Mouse (Mus musculus) lung, embryonic 15.5 days (tissue): ENCODE measurements around the gene B4galt5. TPM values are rescaled to one million over a fixed set of nuclear protein-coding genes. Genes with fewer than 3 reads are reported as not detected.

Experiments used
- ATAC-seq: fragments of 200-750 bp; cut with Nextera tagmentation; 2 replicates; pipeline ENCODE4 v1.8.0; 2017; ENCODE audit warnings: moderate number of reproducible peaks, borderline replicate concordance; ENCODE audit not compliant: low FRiP score, low TSS enrichment; ENCODE audit errors: extremely low read depth
- H3K27ac ChIP-seq: fragments of 300-500 bp; sonication (generic); 2 replicates; pipeline ENCODE4 v1.5.1; 2015; ENCODE audit warnings: moderate library complexity, mild to moderate bottlenecking, inconsistent platforms
- H3K27me3 ChIP-seq: fragments of 300-500 bp; sonication (generic); 2 replicates; pipeline ENCODE4 v1.6.1; 2015; ENCODE audit warnings: inconsistent platforms
- H3K36me3 ChIP-seq: fragments of 300-500 bp; sonication (generic); 2 replicates; pipeline ENCODE4 v1.6.1; 2015; ENCODE audit warnings: inconsistent platforms
- H3K4me1 ChIP-seq: fragments of 300-500 bp; sonication (generic); 2 replicates; pipeline ENCODE4 v1.6.1; 2015; ENCODE audit warnings: inconsistent platforms
- H3K4me2 ChIP-seq: fragments of 300-500 bp; sonication (generic); 2 replicates; pipeline ENCODE4 v1.6.1; 2015; ENCODE audit warnings: inconsistent platforms, mild to moderate bottlenecking, moderate library complexity
- H3K4me3 ChIP-seq: fragments of 300-500 bp; sonication (generic); 2 replicates; pipeline ENCODE4 v1.5.1; 2015; ENCODE audit warnings: mild to moderate bottlenecking, inconsistent platforms
- H3K9ac ChIP-seq: fragments of 300-500 bp; sonication (generic); 2 replicates; pipeline ENCODE4 v1.6.1; 2015; ENCODE audit warnings: inconsistent platforms
- H3K9me3 ChIP-seq: fragments of 300-500 bp; sonication (generic); 2 replicates; pipeline ENCODE4 v1.6.1; 2016; ENCODE audit warnings: inconsistent platforms
- WGBS: fragments of 180-500 bp; shearing (Covaris S2); methylation state at CpG from one replicate; pipeline ENCODE4 v1.1.7; 2015; 5-methylcytosine and 5-hydroxymethylcytosine counted together
- polyA plus RNA-seq: library from polyadenylated mRNA; unstranded; fragments of >200 nt; fragmentation: Nextera tagmentation; extraction: Ambion mirVana; gene quantifications from 2 replicates; pipeline ENCODE4 v1.2.1, GENCODE M21; 2015

The B4galt5 gene
- polyA plus RNA-seq, 1 experiment from 2014 or later, result 13.6 TPM

DNA sequence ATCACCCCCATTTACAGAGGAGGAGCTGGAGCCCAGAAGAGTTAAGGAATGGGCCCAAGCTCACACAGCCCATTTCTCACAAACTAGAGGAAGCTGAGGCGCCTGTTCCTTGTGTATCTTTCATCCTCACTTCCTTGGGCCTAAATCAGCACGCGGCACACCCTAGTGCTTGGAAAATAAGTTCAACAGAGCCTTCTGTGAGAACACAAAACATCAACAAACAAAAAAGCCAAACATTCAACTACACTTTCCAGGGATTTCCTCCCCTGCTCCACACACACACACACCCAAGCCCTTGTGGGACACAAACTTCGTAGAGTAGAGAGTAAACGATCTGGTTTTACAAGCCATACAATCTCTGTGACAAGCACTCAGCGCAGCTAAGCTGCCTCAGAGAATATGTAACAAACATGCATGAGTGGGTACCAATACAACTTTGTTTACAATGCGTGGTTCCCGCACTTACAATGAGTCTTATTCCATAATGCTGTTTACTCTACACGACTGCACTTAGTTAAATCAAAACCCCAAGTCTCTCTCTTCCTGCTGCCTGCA is 5.7 kb upstream of the B4galt5 start:
- Histone ChIP-seq H3K4me3 (no peak overlapping the region), H3K4me2 (no peak overlapping the region), H3K27me3 (no peaks in the 10 kb centered on the region), H3K9ac (no peak overlapping the region), H3K27ac (no peak overlapping the region), H3K36me3 (no peaks in the 10 kb centered on the region), H3K9me3 (no peaks in the 10 kb centered on the region), H3K4me1 (peaks cover 16% of the 10 kb centered on the region)
- WGBS, result 59% methylated on average over 9 of the region's 9 CpGs
- ATAC-seq, result no peak

DNA sequence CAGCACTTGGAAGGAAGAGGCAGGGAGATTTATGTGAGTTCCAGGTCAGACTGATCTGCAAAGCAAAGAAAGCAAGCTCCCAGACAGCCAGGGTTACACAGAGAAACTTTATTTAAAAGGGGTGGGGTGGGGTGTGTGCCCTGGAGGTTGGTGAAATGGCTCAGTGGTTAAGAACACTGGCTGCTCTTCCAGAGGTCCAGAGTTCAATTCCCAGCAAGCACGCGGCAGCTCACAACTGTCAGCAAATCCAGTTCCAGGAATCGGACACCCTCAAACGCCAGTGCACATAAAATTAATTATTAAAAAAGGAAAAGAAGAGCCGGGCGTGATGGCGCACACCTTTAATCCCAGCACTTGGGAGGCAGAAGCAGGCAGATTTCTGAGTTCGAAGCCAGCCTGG is 5.1 kb upstream of the B4galt5 start:
- no peak overlapping the region for H3K27ac ChIP-seq
- H3K27me3 ChIP-seq, result no peaks in the 10 kb centered on the region
- ATAC-seq, result no peak
- H3K4me3 ChIP-seq, result no peak overlapping the region
- H3K4me1 ChIP-seq, result peaks cover 18% of the 10 kb centered on the region
- H3K36me3 ChIP-seq, result no peaks in the 10 kb centered on the region
- no peaks in the 10 kb centered on the region for H3K9me3 ChIP-seq
- no peak overlapping the region for H3K4me2 ChIP-seq
- no peak overlapping the region for H3K9ac ChIP-seq
- 87% methylated on average over 8 of the region's 8 CpGs for WGBS

DNA sequence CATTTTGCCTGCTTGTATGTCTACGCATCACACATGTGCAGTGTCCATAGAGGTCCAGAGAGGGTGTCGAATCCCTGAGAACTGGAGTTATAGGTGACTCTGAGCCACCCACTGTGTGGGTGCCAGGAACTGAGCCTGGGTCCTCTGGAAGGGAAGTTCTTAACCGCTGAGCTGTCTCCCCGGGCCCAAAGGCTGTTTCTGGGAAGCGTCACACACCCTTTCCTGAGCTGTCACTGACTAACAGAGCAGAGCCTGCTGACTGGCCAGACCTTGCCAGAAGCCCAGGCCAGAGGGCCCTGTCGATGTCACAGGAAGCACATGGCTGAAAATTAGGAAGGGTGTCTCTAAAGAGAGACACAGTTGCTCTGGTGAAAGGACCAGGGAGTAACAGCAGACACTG is 3.5 kb upstream of the B4galt5 start:
- no peak for ATAC-seq
- Histone ChIP-seq H3K36me3 (no peaks in the 10 kb centered on the region), H3K27ac (no peak overlapping the region), H3K4me1 (peaks cover 26% of the 10 kb centered on the region), H3K27me3 (no peaks in the 10 kb centered on the region), H3K4me2 (no peak overlapping the region), H3K9me3 (no peaks in the 10 kb centered on the region), H3K9ac (no peak overlapping the region), H3K4me3 (no peak overlapping the region)
- 65% methylated on average over 6 of the region's 6 CpGs for WGBS

DNA sequence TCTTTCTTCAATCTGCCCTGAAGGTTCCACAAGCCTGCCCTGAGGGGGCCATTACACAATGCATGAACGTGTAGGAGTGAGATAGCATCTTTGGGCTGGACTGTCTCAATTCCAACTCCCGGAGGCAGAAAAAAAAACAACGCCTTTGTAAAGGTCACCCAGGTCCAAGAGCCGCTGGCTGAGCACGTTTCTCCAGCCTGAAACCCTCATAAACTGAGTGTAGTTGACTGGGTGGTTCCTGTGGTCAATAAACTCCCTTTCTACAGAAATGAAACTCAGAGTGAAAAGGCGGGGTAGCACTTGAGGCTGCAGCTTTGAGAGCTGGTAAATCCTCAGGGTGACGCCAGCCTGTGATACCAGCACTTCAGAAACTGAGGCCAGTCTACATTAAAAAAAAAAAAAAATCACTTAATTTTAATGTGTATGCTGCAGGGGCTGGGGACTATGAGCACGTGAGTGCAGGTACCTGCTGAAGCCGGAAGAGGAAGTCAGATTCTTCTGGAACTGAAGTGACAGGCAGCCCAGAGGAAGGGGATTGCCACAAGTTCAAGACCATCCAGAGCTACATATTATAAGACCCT is 2.5 kb upstream of the B4galt5 start:
- H3K9me3 ChIP-seq, result no peaks in the 10 kb centered on the region
- H3K27me3 ChIP-seq, result no peaks in the 10 kb centered on the region
- WGBS, result 24% methylated on average over 9 of the region's 9 CpGs
- ATAC-seq, result no peak
- H3K27ac ChIP-seq, result peak overlapping the region; percentile 46; the same call in 1 of the 2 replicates
- H3K36me3 ChIP-seq, result no peaks in the 10 kb centered on the region
- no peak overlapping the region for H3K4me3 ChIP-seq
- H3K4me1 ChIP-seq, result peaks cover 31% of the 10 kb centered on the region
- H3K9ac ChIP-seq, result no peak overlapping the region
- 0 out of 2 replicates have a peak overlapping the region, but pooled peaks have one; percentile 5 for H3K4me2 ChIP-seq

DNA sequence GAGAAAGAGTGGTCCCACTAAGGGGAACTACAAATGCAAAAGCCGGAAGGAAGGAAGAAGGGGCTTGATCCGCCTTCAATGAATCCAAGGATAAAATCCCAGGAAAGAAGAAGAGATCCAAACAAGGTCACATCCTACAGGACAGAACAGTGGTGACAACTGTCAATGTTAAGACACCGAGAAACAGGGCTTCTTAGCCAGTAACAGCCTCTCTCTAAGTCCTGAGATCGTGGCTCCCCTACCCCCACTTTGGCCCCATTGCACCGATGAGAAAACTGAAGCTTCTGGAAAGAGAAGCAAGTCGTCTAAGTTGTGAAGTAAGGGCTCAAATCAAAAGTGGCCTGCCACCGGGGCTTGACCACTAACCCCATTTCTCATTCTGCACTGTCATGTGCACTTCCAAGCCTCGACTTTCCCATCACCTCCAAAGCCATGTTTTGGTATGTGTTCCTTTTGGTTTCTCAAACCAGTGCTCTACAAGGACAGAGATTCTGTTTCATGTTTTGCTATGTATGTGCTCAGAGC is 1.2 kb upstream of the B4galt5 start:
- Histone ChIP-seq H3K27ac (no peak overlapping the region), H3K9ac (no peak overlapping the region), H3K4me1 (peaks cover 38% of the 10 kb centered on the region), H3K9me3 (no peaks in the 10 kb centered on the region), H3K4me2 (peak overlapping the region; percentile 93), H3K36me3 (0 out of 2 replicates have a peak, but pooled peaks cover 4% of the 10 kb centered on the region), H3K4me3 (peak overlapping the region; percentile 82; the same call in 1 of the 2 replicates), H3K27me3 (no peaks in the 10 kb centered on the region)
- no peak for ATAC-seq
- WGBS, result 45% methylated on average over 8 of the region's 8 CpGs

DNA sequence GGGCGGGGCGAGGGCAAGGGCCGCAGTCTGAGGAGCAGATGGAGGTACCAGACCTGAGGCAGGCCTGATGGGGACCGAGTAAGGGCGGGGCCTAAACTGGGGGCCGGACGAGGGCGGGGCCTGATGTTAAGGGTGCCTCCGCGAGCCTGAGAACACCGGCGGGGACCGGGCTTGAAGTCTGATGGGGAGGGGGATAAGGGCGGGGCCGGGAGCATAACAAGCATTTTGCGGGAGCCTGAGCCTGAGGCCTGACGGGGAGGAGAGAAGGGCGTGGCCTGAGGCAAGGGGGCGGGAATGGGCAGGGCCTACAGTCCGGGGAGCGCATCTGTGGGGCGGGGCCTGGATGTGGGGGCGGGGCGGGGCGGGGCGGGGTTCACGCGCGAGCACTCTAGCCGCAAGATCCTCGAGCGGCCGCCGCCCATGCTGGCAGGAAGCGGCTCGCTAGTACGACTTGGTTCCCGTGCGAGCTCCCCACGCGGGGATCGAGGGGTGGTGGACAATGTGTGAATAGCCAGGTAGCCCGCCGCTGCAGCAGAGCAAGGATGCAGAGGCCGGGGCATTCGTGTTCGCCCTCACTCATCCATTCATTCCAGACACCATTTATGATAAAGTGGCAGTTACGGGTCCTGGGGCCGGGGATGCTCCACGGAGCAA is 427 bp upstream of the B4galt5 start:
- H3K4me3 ChIP-seq, result peak overlapping the region; percentile 82
- H3K36me3 ChIP-seq, result 0 out of 2 replicates have a peak, but pooled peaks cover 4% of the 10 kb centered on the region
- peaks cover 39% of the 10 kb centered on the region for H3K4me1 ChIP-seq
- H3K9me3 ChIP-seq, result no peaks in the 10 kb centered on the region
- peak overlapping the region; percentile 78; the same call in 1 of the 2 replicates for H3K27ac ChIP-seq
- H3K9ac ChIP-seq, result peak overlapping the region; percentile 29; the same call in 1 of the 2 replicates
- peak; percentile 97 for ATAC-seq
- H3K27me3 ChIP-seq, result no peaks in the 10 kb centered on the region
- H3K4me2 ChIP-seq, result peak overlapping the region; percentile 93
- WGBS, result under 1% methylated on average over 38 of the region's 50 CpGs

DNA sequence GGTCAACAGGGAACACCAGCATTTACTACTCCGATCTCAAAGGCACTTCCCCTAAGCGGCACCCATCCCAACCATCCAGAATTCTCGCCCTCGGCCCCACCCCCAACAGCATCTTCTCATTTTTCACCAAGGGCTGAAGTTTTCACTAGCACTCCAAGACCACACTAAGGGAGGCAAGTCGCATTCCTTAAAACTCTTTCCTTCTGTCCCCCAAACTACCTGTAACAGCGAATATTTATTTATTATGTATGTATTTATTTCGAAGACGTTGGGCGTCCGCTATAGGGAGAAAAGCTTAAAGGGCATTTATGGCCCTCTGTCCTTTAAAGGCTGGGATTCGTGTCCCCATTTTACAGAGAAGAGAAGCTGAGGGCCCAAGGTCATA is 1.0 kb downstream of the B4galt5 start:
- Histone ChIP-seq H3K27ac (no peak overlapping the region), H3K9ac (peak overlapping the region; percentile 75), H3K4me2 (peak overlapping the region; percentile 93), H3K27me3 (no peaks in the 10 kb centered on the region), H3K9me3 (no peaks in the 10 kb centered on the region), H3K36me3 (0 out of 2 replicates have a peak, but pooled peaks cover 4% of the 10 kb centered on the region), H3K4me1 (peaks cover 39% of the 10 kb centered on the region), H3K4me3 (peak overlapping the region; percentile 82)
- 3% methylated on average over 11 of the region's 11 CpGs for WGBS
- ATAC-seq, result no peak

DNA sequence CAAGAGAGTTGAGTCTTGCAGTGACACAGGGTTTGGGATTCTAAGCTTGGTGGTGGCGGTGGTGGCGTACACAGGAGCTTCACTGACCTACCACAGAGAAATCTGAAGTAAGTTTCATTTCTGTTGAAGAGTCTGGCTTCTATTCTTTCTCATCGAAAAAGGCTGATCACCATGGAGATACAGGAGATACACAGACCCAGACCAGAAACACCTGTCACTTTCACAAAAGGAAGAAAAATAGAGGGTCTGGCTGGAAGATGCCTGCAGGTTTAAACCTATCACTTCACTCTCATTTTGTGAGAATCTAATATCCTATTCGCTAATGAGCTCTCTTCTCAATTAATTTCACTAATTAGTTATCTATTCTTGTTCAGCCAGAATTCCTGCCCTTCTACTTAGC is 1.6 kb downstream of the B4galt5 start:
- no peak overlapping the region for H3K9ac ChIP-seq
- H3K4me2 ChIP-seq, result peak overlapping the region; percentile 93; the same call in 1 of the 2 replicates
- H3K27me3 ChIP-seq, result no peaks in the 10 kb centered on the region
- H3K36me3 ChIP-seq, result 0 out of 2 replicates have a peak, but pooled peaks cover 4% of the 10 kb centered on the region
- 73% methylated on average over 4 of the region's 4 CpGs for WGBS
- no peak overlapping the region for H3K27ac ChIP-seq
- H3K4me3 ChIP-seq, result peak overlapping the region; percentile 82; the same call in 1 of the 2 replicates
- ATAC-seq, result no peak
- H3K9me3 ChIP-seq, result no peaks in the 10 kb centered on the region
- H3K4me1 ChIP-seq, result peaks cover 39% of the 10 kb centered on the region

DNA sequence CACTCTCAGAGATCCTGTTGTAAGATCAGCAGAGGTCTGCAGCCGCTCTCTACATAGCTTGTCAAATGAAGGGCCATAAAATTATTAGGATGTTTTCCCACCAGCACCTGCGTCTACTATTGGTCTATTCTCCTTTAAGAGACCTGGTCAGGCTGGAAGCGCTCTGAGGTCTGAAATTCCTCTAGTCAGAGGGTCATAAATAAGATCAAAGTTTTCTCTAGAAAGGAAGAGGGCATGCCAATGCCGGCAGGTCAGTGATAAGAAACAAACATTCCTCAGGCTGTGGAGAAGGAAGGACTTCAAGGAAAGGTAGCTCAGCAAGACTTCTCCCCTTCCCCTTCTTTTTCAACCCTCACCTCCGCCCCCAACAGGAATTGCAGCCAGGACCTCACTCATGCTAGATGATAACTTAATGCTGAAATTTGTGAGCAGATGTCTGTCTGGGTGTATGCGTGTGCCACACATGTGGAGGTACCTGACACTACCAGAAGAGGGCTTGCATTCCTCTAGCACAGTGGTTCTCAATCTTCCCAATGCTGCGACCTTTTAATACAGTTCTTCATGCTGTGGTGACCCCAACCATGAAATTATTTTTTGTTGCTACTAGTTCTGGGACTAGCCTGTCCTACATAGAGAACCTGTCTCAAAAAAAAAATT is 3.3 kb downstream of the B4galt5 start:
- H3K27me3 ChIP-seq, result no peaks in the 10 kb centered on the region
- H3K9ac ChIP-seq, result no peak overlapping the region
- no peak overlapping the region for H3K4me2 ChIP-seq
- H3K36me3 ChIP-seq, result 0 out of 2 replicates have a peak, but pooled peaks cover 4% of the 10 kb centered on the region
- H3K4me3 ChIP-seq, result no peak overlapping the region
- H3K27ac ChIP-seq, result no peak overlapping the region
- peaks cover 32% of the 10 kb centered on the region for H3K4me1 ChIP-seq
- WGBS, result 45% methylated on average over 7 of the region's 7 CpGs
- H3K9me3 ChIP-seq, result no peaks in the 10 kb centered on the region
- no peak for ATAC-seq

DNA sequence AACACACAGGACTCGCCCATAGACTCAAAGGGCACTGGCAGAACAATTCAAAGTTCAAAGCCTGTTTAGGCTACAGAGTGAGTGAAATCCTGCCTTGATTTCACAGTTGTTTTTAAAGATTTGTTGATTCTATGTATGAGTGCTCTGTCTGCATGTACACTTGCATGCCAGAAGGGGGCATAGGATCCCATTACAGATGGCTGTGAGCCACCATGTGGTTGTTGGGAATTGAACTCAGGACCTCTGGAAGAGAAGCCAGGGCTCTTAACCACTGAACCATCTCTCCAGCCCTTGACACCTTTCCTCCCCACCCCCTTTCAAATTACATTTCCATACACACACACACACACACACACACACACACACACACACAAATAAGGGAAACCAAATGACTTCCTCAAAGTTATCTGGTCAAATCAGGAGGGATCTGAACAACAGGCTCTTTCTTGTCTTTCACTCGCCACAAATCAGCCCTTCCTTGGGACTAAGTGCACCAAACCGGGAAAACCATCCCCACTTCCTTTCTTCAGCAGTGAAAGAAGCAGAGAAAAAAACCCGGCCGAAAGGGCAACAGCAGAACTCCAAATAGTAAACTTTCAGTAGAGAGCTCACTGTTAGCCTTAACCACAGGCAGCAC is 4.0 kb downstream of the B4galt5 start:
- 42% methylated on average over 5 of the region's 5 CpGs for WGBS
- Histone ChIP-seq H3K27ac (no peak overlapping the region), H3K27me3 (no peaks in the 10 kb centered on the region), H3K4me1 (peaks cover 26% of the 10 kb centered on the region), H3K4me3 (no peak overlapping the region), H3K9me3 (no peaks in the 10 kb centered on the region), H3K36me3 (0 out of 2 replicates have a peak, but pooled peaks cover 4% of the 10 kb centered on the region), H3K9ac (no peak overlapping the region), H3K4me2 (no peak overlapping the region)
- no peak for ATAC-seq

DNA sequence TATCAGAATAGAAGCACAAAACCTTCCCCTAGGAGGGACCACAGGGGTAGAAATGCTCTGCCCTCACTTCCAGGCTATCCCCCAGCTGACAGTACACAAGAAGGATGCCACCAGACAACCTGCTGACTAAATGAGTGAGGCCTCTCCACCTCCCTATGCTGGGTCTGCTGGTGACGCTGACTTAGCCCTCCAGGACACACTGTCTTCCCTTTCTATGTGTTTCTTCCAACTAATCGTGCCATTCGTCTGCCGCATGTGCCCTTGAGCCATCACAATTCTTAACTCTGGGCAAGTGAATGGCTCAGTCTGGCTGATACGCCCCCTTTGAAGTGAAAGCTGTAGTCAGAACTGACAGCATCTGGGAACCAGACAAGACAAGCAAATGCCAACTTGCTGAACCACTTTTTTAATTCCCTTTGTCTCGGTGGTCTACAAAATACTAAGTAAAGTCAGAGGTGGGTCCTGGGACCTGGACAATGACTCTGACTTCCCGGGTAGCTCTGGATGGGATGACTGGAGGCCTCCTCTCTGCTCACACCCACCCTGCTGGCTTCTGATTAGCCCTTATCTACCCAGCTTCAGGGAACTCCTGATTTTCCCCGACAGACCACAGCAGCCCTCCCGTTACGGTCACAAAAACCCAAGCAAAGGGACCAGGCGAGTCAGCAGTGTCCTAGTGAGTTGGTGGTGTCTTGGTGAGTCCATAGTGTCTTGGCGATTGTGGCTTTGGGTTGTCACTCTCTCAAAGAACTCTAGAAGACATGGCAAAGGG is 5.4 kb downstream of the B4galt5 start:
- ATAC-seq, result no peak
- Histone ChIP-seq H3K4me1 (peaks cover 21% of the 10 kb centered on the region), H3K9ac (no peak overlapping the region), H3K9me3 (no peaks in the 10 kb centered on the region), H3K27me3 (no peaks in the 10 kb centered on the region), H3K36me3 (0 out of 2 replicates have a peak, but pooled peaks cover 4% of the 10 kb centered on the region), H3K4me3 (no peak overlapping the region), H3K27ac (no peak overlapping the region), H3K4me2 (no peak overlapping the region)
- WGBS, result 66% methylated on average over 12 of the region's 12 CpGs
